Mouse (Mus musculus) CH12.LX (cell line): ENCODE measurements around the gene Klf7. TPM values are rescaled to one million over a fixed set of nuclear protein-coding genes. Genes with fewer than 3 reads are reported as not detected.
A peak's percentile ranks its signal among the peaks of the same experiment; 100 is the strongest.

ENCODE experiments used
- DNase-seq: peaks from one replicate; pipeline ENCODE4 v3.0.0-alpha.2; 2013; ENCODE audit errors: extremely low read depth
- H3K27ac ChIP-seq: 2 replicates; pipeline ENCODE4 v1.5.1; 2012; ENCODE audit warnings: low read depth, mild to moderate bottlenecking, control low read depth, moderate library complexity; ENCODE audit not compliant: insufficient read depth
- H3K27me3 ChIP-seq: replicated peaks from 2 replicates; pipeline ENCODE3; 2012; ENCODE audit warnings: inconsistent platforms
- H3K36me3 ChIP-seq, 2 experiments: replicated peaks in 1 of 2; 2 replicates each; pipeline versions ENCODE3 to v1.6.1; 2012; ENCODE audit warnings: inconsistent platforms in 1 of 2, low read length in 1 of 2, mild to moderate bottlenecking in 1 of 2, mixed read lengths in 1 of 2, moderate library complexity in 1 of 2; ENCODE audit not compliant: control insufficient read depth in 1 of 2, insufficient read depth in 1 of 2
- H3K4me1 ChIP-seq, 2 experiments: 2 replicates each; pipeline ENCODE4 v1.6.1; 2012; ENCODE audit warnings: inconsistent platforms in 1 of 2, moderate library complexity in 1 of 2; ENCODE audit not compliant: insufficient read depth in 2 of 2, control insufficient read depth in 1 of 2
- H3K4me2 ChIP-seq: 2 replicates; pipeline ENCODE4 v1.6.1; 2012; ENCODE audit warnings: low read depth, mild to moderate bottlenecking, control low read depth; ENCODE audit not compliant: poor library complexity, insufficient read depth, severe bottlenecking
- H3K4me3 ChIP-seq, 3 experiments: fragments of 150-350 bp in 1 of 3; sonication (generic) in 1 of 3; replicated peaks in 1 of 3; 2 replicates each; pipeline versions ENCODE3 to v1.5.1; 2011 to 2012; ENCODE audit warnings: low read depth in 2 of 3, low read length in 2 of 3, mild to moderate bottlenecking in 2 of 3, moderate library complexity in 2 of 3, control low read depth in 1 of 3, improper control_type of control experiment in 1 of 3, inconsistent platforms in 1 of 3, mixed read lengths in 1 of 3; ENCODE audit not compliant: poor library complexity in 1 of 3
- H3K79me2 ChIP-seq: replicated peaks from 2 replicates; pipeline ENCODE4 v1.6.1; 2012; ENCODE audit warnings: mild to moderate bottlenecking, moderate library complexity; ENCODE audit not compliant: control insufficient read depth, poor library complexity, insufficient read depth, severe bottlenecking; ENCODE audit errors: extremely low read depth
- H3K9ac ChIP-seq: 2 replicates; pipeline ENCODE4 v1.6.1; 2012; ENCODE audit warnings: low read depth, mild to moderate bottlenecking, control low read depth, moderate library complexity; ENCODE audit not compliant: insufficient read depth
- H3K9me3 ChIP-seq: replicated peaks from 2 replicates; pipeline ENCODE3; 2012; ENCODE audit warnings: low read length, inconsistent platforms, mixed read lengths
- CHD1 ChIP-seq: IDR thresholded peaks from 2 replicates; pipeline ENCODE4 v1.6.1; 2012; ENCODE audit warnings: low read depth, low read length, improper control_type of control experiment, inconsistent platforms
- CTCF ChIP-seq, 2 experiments: IDR thresholded peaks in 1 of 2; conservative IDR thresholded peaks in 1 of 2; 2 replicates each; pipeline ENCODE4 v1.5.1; 2011 to 2012; ENCODE audit warnings: low read depth in 2 of 2, low read length in 2 of 2, improper control_type of control experiment in 1 of 2, inconsistent platforms in 1 of 2, mild to moderate bottlenecking in 1 of 2, moderate library complexity in 1 of 2
- ETS1 ChIP-seq: conservative IDR thresholded peaks from 2 replicates; pipeline ENCODE4 v1.6.1; 2012; ENCODE audit warnings: low read depth, mild to moderate bottlenecking, inconsistent platforms, low read length, improper control_type of control experiment, moderate library complexity
- GABPA ChIP-seq: IDR thresholded peaks from 2 replicates; pipeline ENCODE4 v1.6.1; 2012; ENCODE audit warnings: low read depth, low read length, improper control_type of control experiment, inconsistent platforms; ENCODE audit not compliant: insufficient replicate concordance
- HCFC1 ChIP-seq: IDR thresholded peaks from 2 replicates; pipeline ENCODE4 v1.6.1; 2012; ENCODE audit warnings: low read depth, mild to moderate bottlenecking, inconsistent platforms, low read length, improper control_type of control experiment
- IRF4 ChIP-seq: IDR thresholded peaks from 2 replicates; pipeline ENCODE4 v1.6.1; 2014; ENCODE audit warnings: low read depth, mild to moderate bottlenecking, inconsistent platforms, low read length, improper control_type of control experiment
- JUND ChIP-seq: conservative IDR thresholded peaks from 2 replicates; pipeline ENCODE4 v1.6.1; 2011; ENCODE audit warnings: low read depth, low read length, improper control_type of control experiment
- KAT2A ChIP-seq: IDR thresholded peaks from 2 replicates; pipeline ENCODE4 v1.6.1; 2012; ENCODE audit warnings: low read length, improper control_type of control experiment, inconsistent platforms; ENCODE audit not compliant: insufficient replicate concordance
- MAX ChIP-seq: IDR thresholded peaks from 2 replicates; pipeline ENCODE4 v1.6.1; 2011; ENCODE audit warnings: low read length, improper control_type of control experiment
- MAZ ChIP-seq: IDR thresholded peaks from 2 replicates; pipeline ENCODE4 v1.6.1; 2012; ENCODE audit warnings: low read depth, mild to moderate bottlenecking, inconsistent platforms, low read length, improper control_type of control experiment, moderate library complexity
- MEF2A ChIP-seq: IDR thresholded peaks from 2 replicates; pipeline ENCODE4 v1.6.1; 2014; ENCODE audit warnings: low read depth, mild to moderate bottlenecking, inconsistent platforms, low read length, improper control_type of control experiment, borderline replicate concordance
- MYC ChIP-seq: IDR thresholded peaks from 2 replicates; pipeline ENCODE4 v1.6.1; 2011; ENCODE audit warnings: low read depth, mild to moderate bottlenecking, improper control_type of control experiment, low read length
- PAX5 ChIP-seq: IDR thresholded peaks from 2 replicates; pipeline ENCODE4 v1.6.1; 2012; ENCODE audit warnings: low read length, inconsistent platforms, mixed read lengths
- POLR2AphosphoS2 ChIP-seq: IDR thresholded peaks from 2 replicates; pipeline ENCODE4 v1.6.1; 2011; ENCODE audit warnings: low read depth, low read length, improper control_type of control experiment
- RCOR1 ChIP-seq: conservative IDR thresholded peaks from 2 replicates; pipeline ENCODE4 v1.6.1; 2012; ENCODE audit warnings: low read depth, mild to moderate bottlenecking, inconsistent platforms, low read length, improper control_type of control experiment
- SIN3A ChIP-seq: IDR thresholded peaks from 2 replicates; pipeline ENCODE4 v1.6.1; 2012; ENCODE audit warnings: low read length, improper control_type of control experiment, inconsistent platforms
- TBP ChIP-seq: conservative IDR thresholded peaks from 2 replicates; pipeline ENCODE4 v1.6.1; 2011; ENCODE audit warnings: low read depth, low read length, improper control_type of control experiment
- TCF12 ChIP-seq: IDR thresholded peaks from 2 replicates; pipeline ENCODE4 v1.6.1; 2014; ENCODE audit warnings: low read depth, mild to moderate bottlenecking, inconsistent platforms, low read length, improper control_type of control experiment
- UBTF ChIP-seq: IDR thresholded peaks from 2 replicates; pipeline ENCODE4 v1.6.1; 2012; ENCODE audit warnings: low read depth, mild to moderate bottlenecking, inconsistent platforms, low read length, improper control_type of control experiment, moderate library complexity
- USF1 ChIP-seq: IDR thresholded peaks from 2 replicates; pipeline ENCODE4 v1.6.1; 2014; ENCODE audit warnings: low read depth, mild to moderate bottlenecking, inconsistent platforms, low read length, improper control_type of control experiment
- USF2 ChIP-seq: conservative IDR thresholded peaks from 2 replicates; pipeline ENCODE4 v1.6.1; 2011; ENCODE audit warnings: low read depth, low read length, improper control_type of control experiment
- ZC3H11A ChIP-seq: IDR thresholded peaks from 2 replicates; pipeline ENCODE4 v1.6.1; 2012; ENCODE audit warnings: low read depth, mild to moderate bottlenecking, inconsistent platforms, low read length, improper control_type of control experiment
- ZNF384 ChIP-seq: IDR thresholded peaks from 2 replicates; pipeline ENCODE4 v1.6.1; 2012; ENCODE audit warnings: low read depth, low read length, improper control_type of control experiment, inconsistent platforms
- dilution Hi-C: fragments of 300-500 bp; cut with MboI; formaldehyde crosslinking; loops from 2 replicates; pipeline ENCODE4 v1.14.3; 2020; ENCODE audit warnings: low sequenced_read_pairs; ENCODE audit not compliant: extremely low pct_unique_long_range_greater_than_20kb, extremely low pct_ligation_motif_present
- in situ Hi-C: fragments of 300-500 bp; cut with MboI; formaldehyde crosslinking; loops from 3 replicates; pipeline ENCODE4 v1.14.3; 2019; ENCODE audit warnings: low sequenced_read_pairs, low pct_ligation_motif_present, low pct_unique_long_range_greater_than_20kb, mixed read lengths
- polyA plus RNA-seq: library from polyadenylated mRNA; unstranded; fragments of >175 nt; gene quantifications from 2 replicates; pipeline ENCODE4 v1.2.1, GENCODE M21; 2012; ENCODE audit warnings: low read depth; ENCODE audit not compliant: insufficient read length
- total RNA-seq, 2 experiments: library from RNA; depleted of rRNA; stranded (reverse); fragments of 300-350 nt in 1 of 2; fragments of >200 nt in 1 of 2; gene quantifications; 2 replicates each; pipeline ENCODE4 v1.2.3; 2012 to 2014

Gene Klf7
- total and polyA plus RNA-seq, 3 experiments, result 4.3 to 6.5 (median 6.2) TPM

DNA sequence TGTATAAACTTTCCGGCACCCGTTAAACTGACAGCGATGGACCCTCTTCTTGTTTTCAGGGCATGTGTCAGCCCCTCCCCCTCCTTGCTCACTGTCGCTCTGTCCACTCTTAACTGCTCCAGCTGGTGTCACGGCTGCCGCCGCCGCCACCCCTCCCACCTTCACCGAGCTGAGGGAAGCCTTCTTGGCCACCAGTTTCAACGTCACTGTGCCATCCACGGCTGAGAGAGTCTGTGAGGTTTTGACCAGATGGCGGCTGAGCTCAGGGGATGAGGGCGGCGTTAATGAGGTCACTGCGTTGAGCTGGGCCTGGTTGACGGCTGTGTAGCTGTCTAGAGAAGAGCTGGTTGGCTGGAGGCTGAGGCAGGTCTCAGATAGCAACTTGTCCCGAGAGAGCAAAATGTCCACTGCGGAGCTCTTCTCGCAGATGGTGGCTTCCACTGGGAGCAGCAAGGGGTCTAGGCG lies 43.3 kb downstream of the Klf7 start (continued):
- TF ChIP-seq KAT2A (no peak), MYC (0 out of 2 replicates have a peak, but pooled peaks have one; percentile 34), GABPA (peak; percentile 17; the same call in 1 of the 2 replicates), RCOR1 (no peak), MAZ (no peak)

DNA sequence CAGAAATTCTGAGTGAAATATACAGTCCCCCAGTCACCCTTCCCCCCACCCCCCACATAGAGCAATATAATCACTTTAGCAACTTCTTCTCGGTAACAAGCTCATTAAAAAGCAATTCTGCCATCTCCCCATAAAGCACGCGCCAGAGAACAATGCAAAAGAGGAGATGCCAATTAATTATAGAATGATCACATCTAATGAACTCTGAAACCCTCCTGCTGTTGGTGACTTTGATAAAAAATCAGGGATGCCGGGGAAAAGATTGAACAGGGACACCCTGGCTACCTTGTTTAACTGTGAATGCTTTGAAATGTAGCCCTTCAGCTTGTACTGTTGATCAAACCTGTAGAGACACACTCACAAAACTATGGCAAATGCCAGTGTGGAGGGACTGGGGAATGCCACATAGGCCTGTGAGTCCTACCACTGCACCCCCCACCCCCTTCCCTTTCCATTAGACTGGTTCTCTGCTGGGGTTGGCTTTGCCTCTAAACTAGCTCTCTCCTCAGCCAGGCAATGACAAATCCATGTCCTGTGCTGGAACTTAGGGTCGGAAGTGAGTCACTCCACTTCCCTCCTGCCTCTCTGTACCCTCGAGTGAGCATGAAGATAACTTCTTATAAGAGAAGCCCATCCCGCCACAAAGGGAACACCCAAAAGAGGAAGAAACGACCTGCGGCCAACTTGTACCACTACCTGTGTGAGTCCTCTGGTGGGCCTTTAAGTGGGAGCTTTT lies 43.9 kb downstream of the Klf7 start:
- DNase-seq, result no peak
- H3K9ac ChIP-seq, result peak overlapping the region; percentile 50
- TF ChIP-seq MAZ (no peak), SIN3A (peak; percentile 2; the same call in 1 of the 2 replicates)
- H3K4me1 ChIP-seq, result peaks cover 12 to 32% of the 10 kb centered on the region in 2 experiments
- H3K79me2 ChIP-seq, result peaks cover 13% of the 10 kb centered on the region
- dilution Hi-C loops, result no loop called here
- in situ Hi-C loops, result no loop called here
- H3K4me3 ChIP-seq, result peak overlapping the region; percentile 51 to 65 (median 65)
- H3K27ac ChIP-seq, result peak overlapping the region; percentile 62
- no peaks in the 10 kb centered on the region for H3K9me3 ChIP-seq
- H3K36me3 ChIP-seq, result peaks cover 9 to 37% of the 10 kb centered on the region in 2 experiments
- no peaks in the 10 kb centered on the region for H3K27me3 ChIP-seq
- peak overlapping the region; percentile 96 for H3K4me2 ChIP-seq

DNA sequence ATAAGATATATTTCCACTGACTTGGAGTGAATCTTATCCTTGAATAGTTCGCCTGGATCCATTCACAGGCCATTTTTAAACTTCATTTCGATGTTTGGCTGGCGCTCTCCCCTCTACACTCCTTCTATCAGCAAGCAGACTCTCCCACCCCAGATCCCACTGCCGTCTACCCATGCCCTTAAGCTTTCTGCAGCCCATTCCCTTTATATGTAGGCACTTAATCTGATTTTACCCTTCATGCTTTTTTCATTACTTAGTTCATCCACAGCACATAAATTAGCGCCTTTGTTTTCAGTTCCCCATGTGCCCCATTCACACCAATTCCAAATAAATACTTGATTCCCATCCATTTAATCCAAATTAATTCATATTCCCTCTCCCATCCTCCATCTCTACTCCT lies 48.0 kb downstream of the Klf7 start:
- dilution Hi-C loops (no loop called here), in situ Hi-C loops (no loop called here)
- H3K9me3 ChIP-seq, result no peaks in the 10 kb centered on the region
- peaks cover 13% of the 10 kb centered on the region for H3K79me2 ChIP-seq
- H3K4me3 ChIP-seq, result no peak overlapping the region
- H3K27ac ChIP-seq, result no peak overlapping the region
- H3K4me1 ChIP-seq, result peaks cover 12 to 26% of the 10 kb centered on the region in 2 experiments
- H3K27me3 ChIP-seq, result no peaks in the 10 kb centered on the region
- no peak for TF ChIP-seq MAX
- no peak for TF ChIP-seq ZC3H11A
- TF ChIP-seq IRF4, result no peak
- no peak for TF ChIP-seq KAT2A
- TF ChIP-seq POLR2AphosphoS2, result no peak
- no peak for TF ChIP-seq TBP
- no peak for TF ChIP-seq TCF12
- no peak for TF ChIP-seq MEF2A
- TF ChIP-seq USF1, result no peak
- no peak for TF ChIP-seq HCFC1
- TF ChIP-seq USF2, result no peak
- TF ChIP-seq JUND, result no peak
- no peak for TF ChIP-seq CTCF (conservative IDR thresholded peaks at IDR 0.05 in 1 of 2, IDR thresholded peaks at IDR 0.05 in 1 of 2; ENCODE audit: low read depth in 2 of 2, low read length in 2 of 2)
- TF ChIP-seq UBTF, result no peak
- TF ChIP-seq ZNF384, result no peak
- no peak for TF ChIP-seq PAX5
- no peak for TF ChIP-seq ETS1
- TF ChIP-seq RCOR1, result no peak
- no peak for TF ChIP-seq CHD1
- peaks cover 11 to 54% of the 10 kb centered on the region in 2 experiments for H3K36me3 ChIP-seq
- no peak overlapping the region for H3K9ac ChIP-seq
- DNase-seq, result no peak
- H3K4me2 ChIP-seq, result no peak overlapping the region
